Mouse (Mus musculus) T-helper 2 cell (primary cell): ENCODE results near the gene Tec.

Source experiments
- in situ Hi-C: fragments of 300-600 bp; cut with MboI, MseI; formaldehyde crosslinking; loops from one replicate; pipeline ENCODE4 v1.15.1; 2025; ENCODE audit warnings: high pct_unique_total_duplicates

Gene Tec

GRCm38 (mm10) chr5:72736437-72736836, 131.8 kb downstream of the Tec start:
- in situ Hi-C loops = no loop called here

GRCm38 (mm10) chr5:72735763-72736162, 132.5 kb downstream of the Tec start:
- in situ Hi-C loops = no loop called here

- in situ Hi-C loops = no loop called here
Measured at GRCm38 (mm10) chr5:72732885-72733284, 135.4 kb downstream of the Tec start.

GRCm38 (mm10) chr5:72725404-72725803, 142.9 kb downstream of the Tec start:
- in situ Hi-C loops = no loop called here

- in situ Hi-C loops = no loop called here
Measured at GRCm38 (mm10) chr5:72723429-72723828, 144.9 kb downstream of the Tec start.

- in situ Hi-C loops = no loop called here
Measured at GRCm38 (mm10) chr5:72720587-72720986, 147.7 kb downstream of the Tec start.

- in situ Hi-C loops = loop anchor here (10.0 kb wide), 1 partner anchor 356 kb away; no protein-coding TSS in a partner anchor
Measured at GRCm38 (mm10) chr5:72710572-72711278, 157.6 kb downstream of the Tec start.

GRCm38 (mm10) chr5:72709976-72710375, 158.3 kb downstream of the Tec start:
- in situ Hi-C loops = loop anchor here (5.0 to 10.0 kb wide), 3 partner anchors 43 to 355 kb away; no protein-coding TSS in a partner anchor

- in situ Hi-C loops = loop anchor here (5.0 to 10.0 kb wide), 2 partner anchors 42 to 115 kb away; no protein-coding TSS in a partner anchor
Measured at GRCm38 (mm10) chr5:72709451-72709850, 158.8 kb downstream of the Tec start.

GRCm38 (mm10) chr5:72706722-72707121, 161.6 kb downstream of the Tec start:
- in situ Hi-C loops = loop anchor here (5.0 to 10.0 kb wide), 2 partner anchors 39 to 112 kb away; no protein-coding TSS in a partner anchor

- in situ Hi-C loops = loop anchor here (5.0 to 10.0 kb wide), 2 partner anchors 39 to 111 kb away; no protein-coding TSS in a partner anchor
Measured at GRCm38 (mm10) chr5:72706095-72706494, 162.2 kb downstream of the Tec start.
